Mouse (Mus musculus): ENCODE data around the gene Ass1. TPM values are rescaled to one million over a fixed set of nuclear protein-coding genes. Genes with fewer than 3 reads are reported as not detected.
A peak's percentile ranks its signal among the peaks of the same experiment; 100 is the strongest.

Ass1 gene
- polyA plus RNA-seq, 1 experiment from 2014 or later: 5.0 TPM

- Histone ChIP-seq H3K36me3 (ENCODE audit: inconsistent target) (no peaks in the 10 kb centered on the region), H3K4me3 (ENCODE audit: inconsistent target) (no peak overlapping the region), H3K27ac (no peak overlapping the region), H3K79me2 (ENCODE audit: inconsistent target) (no peaks in the 10 kb centered on the region)
- WGBS (ENCODE audit: missing documents): 67% methylated on average over 6 of the region's 6 CpGs
These were observed 5.5 kb upstream of the Ass1 start for GRCm38 (mm10) chr2:31464529-31464910.

GRCm38 (mm10) chr2:31467457-31467856, 2.5 kb upstream of the Ass1 start:
- WGBS (ENCODE audit: missing documents): 100% methylated on average over 1 of the region's 1 CpGs
- H3K79me2 ChIP-seq (ENCODE audit: inconsistent target): no peaks in the 10 kb centered on the region
- H3K27ac ChIP-seq: no peak overlapping the region
- no peaks in the 10 kb centered on the region for H3K36me3 ChIP-seq (ENCODE audit: inconsistent target)
- H3K4me3 ChIP-seq (ENCODE audit: inconsistent target): no peak overlapping the region

GRCm38 (mm10) chr2:31468857-31469256, 1.1 kb upstream of the Ass1 start:
- H3K27ac ChIP-seq: no peak overlapping the region
- no peaks in the 10 kb centered on the region for H3K79me2 ChIP-seq (ENCODE audit: inconsistent target)
- H3K36me3 ChIP-seq (ENCODE audit: inconsistent target): no peaks in the 10 kb centered on the region
- 98% methylated on average over 7 of the region's 7 CpGs for WGBS (ENCODE audit: missing documents)
- no peak overlapping the region for H3K4me3 ChIP-seq (ENCODE audit: inconsistent target)

- WGBS (ENCODE audit: missing documents): 63% methylated on average over 7 of the region's 7 CpGs
- H3K4me3 ChIP-seq (ENCODE audit: inconsistent target): no peak overlapping the region
- H3K36me3 ChIP-seq (ENCODE audit: inconsistent target): no peaks in the 10 kb centered on the region
- H3K79me2 ChIP-seq (ENCODE audit: inconsistent target): no peaks in the 10 kb centered on the region
- no peak overlapping the region for H3K27ac ChIP-seq
These were observed 527 bp upstream of the Ass1 start for GRCm38 (mm10) chr2:31469480-31469879.

- Histone ChIP-seq H3K36me3 (ENCODE audit: inconsistent target) (no peaks in the 10 kb centered on the region), H3K27ac (no peak overlapping the region), H3K4me3 (ENCODE audit: inconsistent target) (peak overlapping the region; percentile 48), H3K79me2 (ENCODE audit: inconsistent target) (no peaks in the 10 kb centered on the region)
- 12% methylated on average over 17 of the region's 19 CpGs for WGBS (ENCODE audit: missing documents)
These were observed 827 bp downstream of the Ass1 start for GRCm38 (mm10) chr2:31470683-31471385.

GRCm38 (mm10) chr2:31471611-31472010, 1.6 kb downstream of the Ass1 start:
- Histone ChIP-seq H3K36me3 (ENCODE audit: inconsistent target) (no peaks in the 10 kb centered on the region), H3K79me2 (ENCODE audit: inconsistent target) (no peaks in the 10 kb centered on the region), H3K27ac (no peak overlapping the region), H3K4me3 (ENCODE audit: inconsistent target) (no peak overlapping the region)
- 81% methylated on average over 6 of the region's 6 CpGs for WGBS (ENCODE audit: missing documents)

- 54% methylated on average over 10 of the region's 10 CpGs for whole genome bisulfite sequencing (ENCODE audit: missing documents)
- H3K27ac ChIP-seq: no peak overlapping the region
- 0 out of 2 replicates have a peak, but pooled peaks cover 3% of the 10 kb centered on the region for H3K36me3 ChIP-seq (ENCODE audit: inconsistent target)
- no peaks in the 10 kb centered on the region for H3K79me2 ChIP-seq (ENCODE audit: inconsistent target)
- H3K4me3 ChIP-seq (ENCODE audit: inconsistent target): no peak overlapping the region
These were observed 2.5 kb downstream of the Ass1 start for GRCm38 (mm10) chr2:31472406-31473065.

- no peaks in the 10 kb centered on the region for H3K79me2 ChIP-seq (ENCODE audit: inconsistent target)
- H3K36me3 ChIP-seq (ENCODE audit: inconsistent target): 0 out of 2 replicates have a peak, but pooled peaks cover 10% of the 10 kb centered on the region
- 78% methylated on average over 4 of the region's 4 CpGs for WGBS (ENCODE audit: missing documents)
- H3K27ac ChIP-seq: no peak overlapping the region
- no peak overlapping the region for H3K4me3 ChIP-seq (ENCODE audit: inconsistent target)
These were observed 3.9 kb downstream of the Ass1 start for GRCm38 (mm10) chr2:31473941-31474340.

- 92% methylated on average over 5 of the region's 5 CpGs for WGBS (ENCODE audit: missing documents)
- Histone ChIP-seq H3K79me2 (ENCODE audit: inconsistent target) (no peaks in the 10 kb centered on the region), H3K36me3 (ENCODE audit: inconsistent target) (peaks cover 10% of the 10 kb centered on the region; the same call in 1 of the 2 replicates), H3K4me3 (ENCODE audit: inconsistent target) (no peak overlapping the region), H3K27ac (no peak overlapping the region)
These were observed 4.7 kb downstream of the Ass1 start for GRCm38 (mm10) chr2:31474686-31475085.

GRCm38 (mm10) chr2:31476107-31476820, 6.3 kb downstream of the Ass1 start:
- H3K79me2 ChIP-seq (ENCODE audit: inconsistent target): no peaks in the 10 kb centered on the region
- no peak overlapping the region for H3K4me3 ChIP-seq (ENCODE audit: inconsistent target)
- peaks cover 10% of the 10 kb centered on the region; the same call in 1 of the 2 replicates for H3K36me3 ChIP-seq (ENCODE audit: inconsistent target)
- H3K27ac ChIP-seq: no peak overlapping the region
- 95% methylated on average over 10 of the region's 10 CpGs for WGBS (ENCODE audit: missing documents)

GRCm38 (mm10) chr2:31477234-31478161, 7.5 kb downstream of the Ass1 start:
- Histone ChIP-seq H3K36me3 (ENCODE audit: inconsistent target) (peaks cover 17% of the 10 kb centered on the region; the same call in 1 of the 2 replicates), H3K79me2 (ENCODE audit: inconsistent target) (no peaks in the 10 kb centered on the region), H3K4me3 (ENCODE audit: inconsistent target) (no peak overlapping the region), H3K27ac (no peak overlapping the region)
- 91% methylated on average over 12 of the region's 12 CpGs for WGBS (ENCODE audit: missing documents)

- Histone ChIP-seq H3K4me3 (ENCODE audit: inconsistent target) (no peak overlapping the region), H3K36me3 (ENCODE audit: inconsistent target) (peaks cover 11% of the 10 kb centered on the region; the same call in 1 of the 2 replicates), H3K79me2 (ENCODE audit: inconsistent target) (no peaks in the 10 kb centered on the region), H3K27ac (no peak overlapping the region)
- 53% methylated on average over 8 of the region's 8 CpGs for WGBS (ENCODE audit: missing documents)
These were observed 13.0 kb downstream of the Ass1 start for GRCm38 (mm10) chr2:31482914-31483575.

- Histone ChIP-seq H3K4me3 (ENCODE audit: inconsistent target) (no peak overlapping the region), H3K36me3 (ENCODE audit: inconsistent target) (peaks cover 7% of the 10 kb centered on the region; the same call in 1 of the 2 replicates), H3K27ac (no peak overlapping the region), H3K79me2 (ENCODE audit: inconsistent target) (no peaks in the 10 kb centered on the region)
- WGBS (ENCODE audit: missing documents): 89% methylated on average over 5 of the region's 5 CpGs
These were observed 14.2 kb downstream of the Ass1 start for GRCm38 (mm10) chr2:31484187-31484586.

GRCm38 (mm10) chr2:31489166-31489565, 19.2 kb downstream of the Ass1 start:
- Histone ChIP-seq H3K36me3 (ENCODE audit: inconsistent target) (no peaks in the 10 kb centered on the region), H3K79me2 (ENCODE audit: inconsistent target) (no peaks in the 10 kb centered on the region), H3K4me3 (ENCODE audit: inconsistent target) (no peak overlapping the region), H3K27ac (no peak overlapping the region)
- 93% methylated on average over 8 of the region's 12 CpGs for WGBS (ENCODE audit: missing documents)
